Mouse (Mus musculus) midbrain, embryonic 16.5 days (tissue): ENCODE data around the gene Krtcap2. TPM values are rescaled to one million over a fixed set of nuclear protein-coding genes. Genes with fewer than 3 reads are reported as not detected.

Experiments
- ATAC-seq: fragments of 200-750 bp; cut with Nextera tagmentation; 2 replicates; pipeline ENCODE4 v1.8.0; 2017; ENCODE audit warnings: moderate TSS enrichment
- H3K27ac ChIP-seq: fragments of 300-500 bp; sonication (generic); 2 replicates; pipeline ENCODE4 v1.5.1; 2014; ENCODE audit warnings: mild to moderate bottlenecking, low read length, mixed read lengths
- H3K27me3 ChIP-seq: fragments of 300-500 bp; sonication (generic); 2 replicates; pipeline ENCODE4 v1.6.1; 2014; ENCODE audit warnings: low read depth, low read length, mixed read lengths; ENCODE audit not compliant: control insufficient read depth, insufficient read depth
- H3K36me3 ChIP-seq: fragments of 300-500 bp; sonication (generic); 2 replicates; pipeline ENCODE4 v1.6.1; 2014; ENCODE audit warnings: mild to moderate bottlenecking, low read length, moderate library complexity, mixed read lengths; ENCODE audit not compliant: control insufficient read depth, insufficient read depth
- H3K4me1 ChIP-seq: fragments of 300-500 bp; sonication (generic); 2 replicates; pipeline ENCODE4 v1.6.1; 2014; ENCODE audit warnings: mild to moderate bottlenecking, low read length, mixed read lengths; ENCODE audit not compliant: control insufficient read depth, insufficient read depth
- H3K4me2 ChIP-seq: fragments of 300-500 bp; sonication (generic); 2 replicates; pipeline ENCODE4 v1.6.1; 2014; ENCODE audit warnings: mild to moderate bottlenecking, low read length, mixed read lengths
- H3K4me3 ChIP-seq: fragments of 300-500 bp; sonication (generic); 2 replicates; pipeline ENCODE4 v1.5.1; 2014; ENCODE audit warnings: low read depth, mild to moderate bottlenecking, low read length, moderate library complexity, mixed read lengths
- H3K9ac ChIP-seq: fragments of 300-500 bp; sonication (generic); 2 replicates; pipeline ENCODE4 v1.6.1; 2014; ENCODE audit warnings: low read depth, low read length, mixed read lengths
- H3K9me3 ChIP-seq: fragments of 300-500 bp; sonication (generic); replicated peaks from 2 replicates; pipeline ENCODE4 v1.6.1; 2014; ENCODE audit warnings: mild to moderate bottlenecking, low read length, mixed read lengths; ENCODE audit not compliant: control insufficient read depth, poor library complexity, severe bottlenecking
- WGBS: fragments of 180-500 bp; shearing (Covaris S2); extraction: QIAGEN DNeasy Blood & Tissue Kit; methylation state at CpG from one replicate; pipeline ENCODE4 v1.1.7; 2014; 5-methylcytosine and 5-hydroxymethylcytosine counted together
- polyA plus RNA-seq: library from polyadenylated mRNA; unstranded; fragments of >200 nt; fragmentation: Nextera tagmentation; extraction: Ambion mirVana; gene quantifications from 2 replicates; pipeline ENCODE4 v1.2.1, GENCODE M21; 2015

Gene Krtcap2
- polyA plus RNA-seq, 1 experiment from 2014 or later, result 195 TPM

DNA sequence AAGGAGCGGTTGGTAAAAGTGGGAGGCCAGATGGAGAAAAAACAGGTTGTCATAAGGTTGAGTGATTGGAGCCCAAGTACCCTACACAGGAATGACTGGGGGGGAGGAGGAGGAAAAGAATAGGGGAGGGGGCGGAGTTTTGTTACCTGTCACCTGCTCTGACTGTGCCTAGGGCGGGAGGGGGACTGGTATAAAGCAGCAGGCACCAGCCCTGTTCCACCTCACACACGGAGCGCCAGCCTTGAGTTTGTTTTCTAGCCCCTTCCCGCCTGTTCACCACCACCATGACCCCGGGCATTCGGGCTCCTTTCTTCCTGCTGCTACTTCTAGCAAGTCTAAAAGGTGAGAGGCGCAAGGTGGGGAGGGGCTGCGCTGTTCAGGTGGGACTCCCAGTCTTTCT lies 16.9 kb upstream of the Krtcap2 start, which contains the start of gene Muc1:
Muc1 (plus strand) TSS at position 222 of the 400 bp plus-strand sequence.
- no peaks in the 10 kb centered on the region for H3K9me3 ChIP-seq
- peak within 1 kb of the TSS; percentile 90 for H3K27ac ChIP-seq
- ATAC-seq, result no peak
- H3K4me1 ChIP-seq, result peaks cover 41% of the 10 kb centered on the region
- no peaks in the 10 kb centered on the region for H3K27me3 ChIP-seq
- H3K4me3 ChIP-seq, result peak within 1 kb of the TSS; percentile 43
- H3K36me3 ChIP-seq, result peaks cover 10% of the 10 kb centered on the region
- H3K4me2 ChIP-seq, result peak within 1 kb of the TSS; percentile 78
- WGBS, result 35% methylated on average over 10 of the region's 10 CpGs
- peak within 1 kb of the TSS; percentile 50 for H3K9ac ChIP-seq

- Histone ChIP-seq H3K4me3 (no peak overlapping the region), H3K27ac (no peak overlapping the region), H3K9me3 (no peaks in the 10 kb centered on the region), H3K36me3 (peaks cover 14% of the 10 kb centered on the region), H3K4me2 (no peak overlapping the region), H3K9ac (no peak overlapping the region), H3K4me1 (peaks cover 38% of the 10 kb centered on the region), H3K27me3 (no peaks in the 10 kb centered on the region)
- 61% methylated on average over 4 of the region's 4 CpGs for WGBS
- no peak for ATAC-seq
Observed at GRCm38 (mm10) chr3:89229276-89229675, 16.5 kb upstream of the Krtcap2 start.

DNA sequence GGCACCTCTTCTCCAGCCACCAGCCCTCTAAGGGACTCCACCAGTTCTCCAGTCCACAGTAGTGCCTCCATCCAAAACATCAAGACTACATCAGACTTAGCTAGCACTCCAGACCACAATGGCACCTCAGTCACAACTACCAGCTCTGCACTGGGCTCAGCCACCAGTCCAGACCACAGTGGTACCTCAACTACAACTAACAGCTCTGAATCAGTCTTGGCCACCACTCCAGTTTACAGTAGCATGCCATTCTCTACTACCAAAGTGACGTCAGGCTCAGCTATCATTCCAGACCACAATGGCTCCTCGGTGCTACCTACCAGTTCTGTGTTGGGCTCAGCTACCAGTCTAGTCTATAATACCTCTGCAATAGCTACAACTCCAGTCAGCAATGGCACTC lies 15.2 kb upstream of the Krtcap2 start:
- 98% methylated on average over 2 of the region's 2 CpGs for WGBS
- no peak overlapping the region for H3K4me3 ChIP-seq

GRCm38 (mm10) chr3:89231345-89231744 lies 14.4 kb upstream of the Krtcap2 start:
- Histone ChIP-seq H3K27ac (no peak overlapping the region), H3K36me3 (peaks cover 29% of the 10 kb centered on the region), H3K4me2 (no peak overlapping the region), H3K4me3 (no peak overlapping the region), H3K9ac (no peak overlapping the region), H3K4me1 (peaks cover 17% of the 10 kb centered on the region), H3K9me3 (no peaks in the 10 kb centered on the region), H3K27me3 (no peaks in the 10 kb centered on the region)
- ATAC-seq, result no peak
- 80% methylated on average over 7 of the region's 7 CpGs for WGBS

More for the DNA sequence above, 15.2 kb upstream of the Krtcap2 start:
- Histone ChIP-seq H3K36me3 (peaks cover 25% of the 10 kb centered on the region), H3K27me3 (no peaks in the 10 kb centered on the region), H3K9me3 (no peaks in the 10 kb centered on the region), H3K27ac (no peak overlapping the region), H3K4me1 (peaks cover 25% of the 10 kb centered on the region), H3K9ac (no peak overlapping the region), H3K4me2 (no peak overlapping the region)
- ATAC-seq, result no peak

- Histone ChIP-seq H3K27me3 (no peaks in the 10 kb centered on the region), H3K36me3 (peaks cover 34% of the 10 kb centered on the region), H3K4me3 (no peak overlapping the region), H3K27ac (no peak overlapping the region), H3K4me2 (no peak overlapping the region), H3K4me1 (peaks cover 12% of the 10 kb centered on the region), H3K9me3 (no peaks in the 10 kb centered on the region), H3K9ac (no peak overlapping the region)
- ATAC-seq, result no peak
- WGBS, result 86% methylated on average over 16 of the region's 16 CpGs
Observed at GRCm38 (mm10) chr3:89231772-89232275, 13.9 kb upstream of the Krtcap2 start.

- H3K4me3 ChIP-seq, result no peak overlapping the region
- H3K36me3 ChIP-seq, result peaks cover 41% of the 10 kb centered on the region
- no peak overlapping the region for H3K27ac ChIP-seq
- H3K9ac ChIP-seq, result no peak overlapping the region
- no peaks in the 10 kb centered on the region for H3K27me3 ChIP-seq
- H3K9me3 ChIP-seq, result no peaks in the 10 kb centered on the region
- peaks cover 5% of the 10 kb centered on the region for H3K4me1 ChIP-seq
- no peak for ATAC-seq
- no peak overlapping the region for H3K4me2 ChIP-seq
- 75% methylated on average over 6 of the region's 6 CpGs for WGBS
Observed at GRCm38 (mm10) chr3:89232614-89233013, 13.2 kb upstream of the Krtcap2 start.

DNA sequence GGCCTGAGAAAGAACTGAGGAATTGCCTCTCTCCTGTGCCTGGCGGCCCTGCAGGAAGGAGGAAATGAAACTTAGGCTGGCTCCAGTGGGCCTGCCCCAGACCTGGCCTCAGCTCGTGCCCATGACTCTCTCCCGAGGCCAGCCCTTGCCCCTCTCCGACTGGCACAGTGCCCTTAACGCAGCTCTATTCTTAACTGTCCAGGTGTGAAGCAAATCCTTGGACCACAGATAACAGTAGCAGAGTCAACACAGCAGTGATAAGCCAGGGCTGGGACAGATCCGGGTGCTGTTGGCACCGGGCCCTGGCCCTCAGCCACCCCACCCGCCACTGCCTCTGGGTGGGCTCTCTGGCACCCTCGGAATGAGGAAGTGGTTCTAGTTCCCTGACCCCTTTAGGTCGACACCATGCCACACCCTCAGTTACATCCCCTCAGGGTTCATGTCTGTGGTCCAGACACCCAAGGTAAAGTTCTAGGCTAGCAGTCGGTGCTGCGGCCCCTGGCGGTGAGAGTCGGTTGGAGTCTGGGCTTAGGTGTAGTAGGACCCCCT lies 12.1 kb upstream of the Krtcap2 start:
- no peaks in the 10 kb centered on the region for H3K9me3 ChIP-seq
- H3K27me3 ChIP-seq, result no peaks in the 10 kb centered on the region
- H3K4me3 ChIP-seq, result no peak overlapping the region
- 88% methylated on average over 14 of the region's 14 CpGs for WGBS
- no peak overlapping the region for H3K27ac ChIP-seq
- H3K9ac ChIP-seq, result no peak overlapping the region
- peaks cover 49% of the 10 kb centered on the region for H3K36me3 ChIP-seq
- H3K4me2 ChIP-seq, result no peak overlapping the region
- H3K4me1 ChIP-seq, result no peaks in the 10 kb centered on the region
- no peak for ATAC-seq

DNA sequence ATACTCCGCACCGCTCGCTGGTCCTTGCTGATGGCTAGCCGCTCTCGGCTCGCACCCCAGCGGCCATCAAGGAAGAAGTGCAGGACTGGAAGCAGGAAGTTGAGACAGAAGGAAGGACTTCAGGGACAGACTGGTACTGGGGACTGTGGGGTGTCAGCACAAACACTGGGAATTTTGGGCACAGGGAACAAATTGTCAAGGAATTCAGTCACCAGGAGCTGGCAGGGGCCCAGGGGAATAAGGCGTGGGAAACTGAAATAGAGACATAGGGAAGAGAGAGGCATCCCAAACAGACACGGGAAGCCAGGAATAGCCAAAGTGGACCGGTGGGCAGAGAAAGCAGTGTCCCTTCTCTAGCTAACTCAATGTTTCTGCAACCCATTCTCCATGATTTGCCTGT lies 9.2 kb upstream of the Krtcap2 start:
- WGBS, result 92% methylated on average over 10 of the region's 10 CpGs
- Histone ChIP-seq H3K4me1 (no peaks in the 10 kb centered on the region), H3K36me3 (peaks cover 72% of the 10 kb centered on the region), H3K4me3 (no peak overlapping the region), H3K27ac (no peak overlapping the region), H3K27me3 (no peaks in the 10 kb centered on the region), H3K9me3 (no peaks in the 10 kb centered on the region), H3K9ac (no peak overlapping the region), H3K4me2 (no peak overlapping the region)
- no peak for ATAC-seq

DNA sequence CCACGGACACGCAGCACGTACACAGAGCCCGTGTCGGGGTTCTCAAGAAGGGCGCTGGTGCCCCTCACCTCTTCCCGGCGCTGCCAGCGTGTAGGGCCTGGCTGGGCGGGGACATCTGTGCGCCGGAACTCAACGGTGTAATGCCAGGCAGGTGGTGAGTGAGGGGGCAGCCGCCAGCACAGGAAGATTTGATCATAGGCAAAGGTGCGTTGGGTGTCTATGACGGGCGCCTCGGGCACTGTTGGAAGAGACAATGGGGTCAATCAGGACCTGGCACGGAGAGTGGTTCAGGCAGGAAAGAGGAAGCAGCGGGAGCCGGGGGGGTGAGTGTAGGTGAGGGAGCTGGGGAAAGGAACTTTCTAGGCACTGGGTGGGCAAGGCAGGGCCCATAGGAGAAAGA lies 8.1 kb upstream of the Krtcap2 start:
- WGBS, result 95% methylated on average over 21 of the region's 21 CpGs
- H3K4me2 ChIP-seq, result no peak overlapping the region
- H3K9ac ChIP-seq, result no peak overlapping the region
- ATAC-seq, result no peak
- no peak overlapping the region for H3K27ac ChIP-seq
- no peak overlapping the region for H3K4me3 ChIP-seq
- peaks cover 78% of the 10 kb centered on the region for H3K36me3 ChIP-seq
- H3K27me3 ChIP-seq, result no peaks in the 10 kb centered on the region
- no peaks in the 10 kb centered on the region for H3K9me3 ChIP-seq
- H3K4me1 ChIP-seq, result peaks cover 5% of the 10 kb centered on the region; the same call in 1 of the 2 replicates
